Mouse (Mus musculus) heart, adult 9 months (tissue): Measurements from ENCODE around the gene Crtc2.

Experiments used
- DNase-seq, 2 experiments: peaks; one replicate each; pipeline ENCODE4 v3.0.0; 2022; ENCODE audit warnings: low spot score in 2 of 2

Gene Crtc2

DNA sequence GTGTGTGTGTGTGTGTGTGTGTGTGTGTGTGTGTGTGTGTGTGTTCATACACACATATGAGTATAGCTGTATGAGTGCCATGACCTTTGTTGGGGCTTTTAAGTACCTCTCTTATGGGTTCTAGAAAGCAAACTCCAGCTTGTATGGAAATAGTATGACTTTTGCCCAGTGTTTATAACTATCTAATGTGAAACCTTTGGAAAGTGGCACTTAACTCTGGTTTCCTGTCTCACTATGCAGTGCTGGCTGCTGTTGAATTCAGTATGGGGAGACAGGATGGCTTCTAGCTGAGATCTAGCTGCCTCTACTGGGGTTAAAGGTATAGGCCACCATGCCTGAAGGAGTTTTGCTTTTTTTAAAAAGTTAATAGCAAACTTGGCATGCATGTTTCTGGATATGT lies 55.6 kb downstream of the Crtc2 start:
- no peak for DNase-seq

DNA sequence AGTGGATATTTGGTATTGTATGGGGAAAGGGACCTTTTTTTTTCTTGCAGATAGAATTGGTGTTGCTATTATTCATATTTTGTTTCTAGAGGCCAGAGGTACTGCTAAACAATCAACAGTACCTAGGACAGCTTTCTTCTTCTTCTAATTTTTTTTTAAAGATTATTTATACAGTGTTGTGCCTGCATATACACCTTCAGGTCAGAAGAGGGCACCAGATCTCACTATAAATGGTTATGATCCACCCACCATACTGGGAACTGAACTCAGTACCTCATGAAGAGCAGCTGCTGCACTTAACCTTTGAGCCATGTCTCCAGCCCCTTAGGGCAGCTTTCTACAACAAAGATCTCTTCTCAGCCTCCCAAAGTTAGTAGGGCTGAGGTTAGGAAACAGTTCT lies 59.4 kb downstream of the Crtc2 start:
- no peak for DNase-seq
